Mouse (Mus musculus): ENCODE results near the gene Krt13. TPM values are rescaled to one million over a fixed set of nuclear protein-coding genes. Genes with fewer than 3 reads are reported as not detected.

The Krt13 gene
- not detected for total RNA-seq (2018; cell fraction: chromatin; rRNA removed)
- total RNA-seq (2018; cell fraction: cytosol; rRNA removed), result not detected
- not detected for total RNA-seq (2018; cell fraction: nucleus; rRNA removed)
- polyA plus RNA-seq (2018), result not detected in 3 replicates

DNA sequence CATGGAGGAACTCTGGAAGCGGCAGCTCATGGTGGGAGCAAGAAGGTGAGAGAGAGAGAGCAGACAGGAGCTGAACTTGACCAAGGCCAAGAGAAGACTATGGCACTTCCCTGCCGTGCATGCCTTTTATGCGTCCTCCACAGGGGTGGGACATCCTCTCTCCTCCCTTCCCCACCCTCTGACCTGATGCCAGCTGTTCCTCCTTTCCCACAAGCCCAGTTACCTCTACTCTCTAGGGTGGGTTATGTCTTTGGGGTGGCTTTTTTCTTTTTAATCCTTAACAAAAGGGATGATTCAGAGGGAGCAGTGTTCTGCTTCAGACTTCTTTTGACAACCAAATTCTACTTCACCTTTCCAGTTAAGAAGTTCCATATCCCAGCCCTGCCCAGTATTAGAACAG, at the start of gene Krt13:
Gene Krt13 (minus strand): TSS at position 101 of the 400 bp plus-strand sequence.
- Histone ChIP-seq H3K27ac (no peak within 1 kb of the TSS), H3K36me3 (ENCODE audit: inconsistent target) (no peaks in the 10 kb centered on the region), H3K4me3 (ENCODE audit: inconsistent target) (no peak within 1 kb of the TSS), H3K79me2 (ENCODE audit: inconsistent target) (no peaks in the 10 kb centered on the region)
- WGBS (ENCODE audit: missing documents), result 78% methylated on average over 3 of the region's 3 CpGs

DNA sequence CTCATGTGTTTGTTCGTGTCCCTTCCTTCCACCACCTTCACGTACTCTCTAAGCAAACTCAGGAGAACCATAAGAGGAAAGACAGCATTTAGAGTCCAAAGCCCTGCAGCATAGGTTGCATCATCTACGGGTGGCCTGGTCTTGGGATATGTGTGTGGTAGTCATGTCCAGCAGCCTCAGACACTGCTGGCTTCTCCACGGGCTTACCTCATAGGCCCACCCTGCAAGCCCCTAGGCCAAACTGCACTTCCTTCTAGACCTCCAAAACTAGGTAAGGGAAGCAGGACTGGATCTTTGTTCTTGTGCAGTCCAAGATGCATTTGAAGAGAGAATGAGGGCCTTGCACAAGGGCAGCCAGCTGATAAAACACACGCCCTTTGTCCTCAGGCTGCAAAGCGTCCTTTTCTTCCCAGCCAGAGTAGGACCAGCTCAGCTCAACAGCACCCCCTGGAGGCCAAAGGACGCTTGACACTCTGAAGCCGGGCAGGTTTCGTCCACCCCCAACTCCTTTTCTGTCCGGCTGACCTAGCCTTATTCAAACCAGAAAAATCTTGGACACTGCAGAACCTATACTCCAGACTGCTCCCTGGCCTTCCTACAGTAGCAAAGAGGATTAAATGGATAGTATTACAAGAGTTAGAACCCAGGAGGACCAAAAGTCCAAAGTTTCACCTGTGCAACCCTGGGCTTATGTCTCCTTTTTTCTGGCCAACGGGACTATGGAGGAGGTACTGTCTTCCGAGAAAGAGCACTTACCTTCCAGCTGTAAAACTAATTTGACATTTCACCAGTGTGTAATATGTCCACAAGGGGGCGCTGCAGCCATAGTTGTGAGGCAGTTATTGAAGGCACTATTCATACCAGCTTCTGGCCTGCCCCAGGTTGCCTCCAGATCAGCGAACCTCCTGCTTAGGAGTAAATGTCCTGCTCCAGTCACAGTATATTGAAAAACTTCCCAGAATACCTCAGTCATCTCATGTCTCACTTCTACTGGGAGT, 47.7 kb upstream of the Krt13 start:
- H3K36me3 ChIP-seq (ENCODE audit: inconsistent target), result no peaks in the 10 kb centered on the region
- no peaks in the 10 kb centered on the region for H3K79me2 ChIP-seq (ENCODE audit: inconsistent target)
- H3K27ac ChIP-seq, result no peak overlapping the region
- H3K4me3 ChIP-seq (ENCODE audit: inconsistent target), result no peak overlapping the region
- WGBS (ENCODE audit: missing documents), result 38% methylated on average over 14 of the region's 14 CpGs

DNA sequence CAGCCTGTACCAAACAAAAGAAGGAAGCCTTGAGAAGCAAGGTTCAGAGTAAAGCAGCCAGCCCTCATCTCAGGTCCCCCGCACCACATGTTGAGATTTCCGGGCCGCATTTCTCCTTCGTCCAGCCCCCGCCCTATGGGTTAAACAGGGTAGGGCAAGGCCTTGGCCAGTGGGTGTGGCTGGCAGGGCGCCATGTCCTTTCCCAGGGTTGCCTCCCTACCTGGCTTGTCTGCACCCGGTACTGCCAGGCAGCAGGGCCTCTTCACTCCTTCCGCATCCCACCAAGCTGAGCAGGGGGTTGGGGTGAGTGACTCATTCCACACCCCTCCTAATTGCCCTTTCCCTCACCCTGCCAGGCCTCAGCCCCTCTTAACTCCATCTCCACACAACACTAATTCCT, 46.7 kb upstream of the Krt13 start:
- H3K36me3 ChIP-seq (ENCODE audit: inconsistent target), result no peaks in the 10 kb centered on the region
- H3K27ac ChIP-seq, result no peak overlapping the region
- no peaks in the 10 kb centered on the region for H3K79me2 ChIP-seq (ENCODE audit: inconsistent target)
- 83% methylated on average over 8 of the region's 8 CpGs for WGBS (ENCODE audit: missing documents)
- H3K4me3 ChIP-seq (ENCODE audit: inconsistent target), result no peak overlapping the region

DNA sequence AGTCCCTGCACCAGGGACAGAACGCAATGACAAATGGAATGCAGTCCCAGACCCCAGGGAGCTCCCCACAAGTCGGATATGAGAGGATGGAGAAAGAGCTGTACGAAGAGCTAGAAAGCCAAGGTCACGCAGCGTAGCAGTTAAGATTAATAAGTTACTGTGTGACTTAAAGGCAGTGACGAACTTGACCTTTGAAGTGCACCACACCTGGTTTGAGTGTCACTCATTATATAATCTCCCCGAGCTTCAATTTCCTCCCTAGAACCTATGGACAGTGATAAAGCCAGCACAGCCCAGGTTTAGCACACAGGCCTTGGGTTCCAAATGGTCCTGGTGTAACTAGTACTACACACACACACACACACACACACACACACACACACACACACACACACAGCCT, 43.0 kb upstream of the Krt13 start:
- H3K79me2 ChIP-seq (ENCODE audit: inconsistent target), result no peaks in the 10 kb centered on the region
- H3K27ac ChIP-seq, result no peak overlapping the region
- H3K4me3 ChIP-seq (ENCODE audit: inconsistent target), result no peak overlapping the region
- no peaks in the 10 kb centered on the region for H3K36me3 ChIP-seq (ENCODE audit: inconsistent target)
- 61% methylated on average over 7 of the region's 7 CpGs for WGBS (ENCODE audit: missing documents)

DNA sequence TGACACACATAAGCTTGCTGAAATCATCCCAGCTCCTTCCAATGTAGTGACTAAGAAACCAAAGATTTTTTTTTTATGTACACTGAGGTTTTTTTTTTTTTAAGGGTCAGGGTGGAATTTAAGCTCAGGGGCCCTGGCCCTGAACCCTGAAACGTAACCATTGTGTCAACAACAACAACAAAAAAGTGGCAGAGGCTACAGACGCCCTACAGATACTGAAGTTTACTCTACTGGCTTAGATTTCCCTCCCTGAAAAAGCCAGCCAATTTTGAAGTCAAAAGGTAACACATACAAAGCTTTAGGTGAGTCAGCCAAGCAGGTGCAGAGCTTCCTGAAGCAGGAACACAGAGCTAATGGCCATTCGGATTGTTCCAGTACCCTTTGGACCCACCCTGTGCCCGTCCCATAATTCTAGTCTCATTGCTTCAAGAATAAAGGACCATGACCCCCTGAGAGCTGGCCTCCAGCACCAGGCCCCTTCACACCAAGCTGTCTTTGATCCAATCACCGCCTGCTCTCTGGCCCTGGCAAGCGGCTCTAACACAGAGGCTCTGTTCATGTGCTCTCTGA, 36.6 kb upstream of the Krt13 start:
- no peaks in the 10 kb centered on the region for H3K79me2 ChIP-seq (ENCODE audit: inconsistent target)
- 86% methylated on average over 6 of the region's 6 CpGs for WGBS (ENCODE audit: missing documents)
- no peak overlapping the region for H3K27ac ChIP-seq
- no peaks in the 10 kb centered on the region for H3K36me3 ChIP-seq (ENCODE audit: inconsistent target)
- no peak overlapping the region for H3K4me3 ChIP-seq (ENCODE audit: inconsistent target)

DNA sequence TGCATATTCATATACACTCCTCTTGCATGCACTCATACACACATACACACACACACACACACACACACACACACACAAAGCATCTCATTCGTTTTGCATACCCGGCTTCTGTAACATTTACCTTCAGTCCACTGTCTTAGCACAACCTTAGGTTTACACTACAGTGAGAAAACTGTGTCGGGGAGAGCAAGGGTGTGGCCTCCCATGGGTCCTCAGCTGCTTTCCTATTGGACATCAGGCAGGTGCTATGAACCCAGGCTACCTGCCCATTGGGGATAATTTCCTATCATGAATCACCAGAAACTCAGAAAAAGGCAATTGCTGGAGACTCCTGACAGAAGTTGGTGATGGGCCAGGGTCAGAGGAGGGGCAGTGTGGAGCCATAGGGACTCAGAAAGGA, 36.0 kb upstream of the Krt13 start:
- Histone ChIP-seq H3K27ac (no peak overlapping the region), H3K79me2 (ENCODE audit: inconsistent target) (no peaks in the 10 kb centered on the region), H3K36me3 (ENCODE audit: inconsistent target) (no peaks in the 10 kb centered on the region), H3K4me3 (ENCODE audit: inconsistent target) (no peak overlapping the region)
- WGBS (ENCODE audit: missing documents), result 90% methylated on average over 3 of the region's 3 CpGs

DNA sequence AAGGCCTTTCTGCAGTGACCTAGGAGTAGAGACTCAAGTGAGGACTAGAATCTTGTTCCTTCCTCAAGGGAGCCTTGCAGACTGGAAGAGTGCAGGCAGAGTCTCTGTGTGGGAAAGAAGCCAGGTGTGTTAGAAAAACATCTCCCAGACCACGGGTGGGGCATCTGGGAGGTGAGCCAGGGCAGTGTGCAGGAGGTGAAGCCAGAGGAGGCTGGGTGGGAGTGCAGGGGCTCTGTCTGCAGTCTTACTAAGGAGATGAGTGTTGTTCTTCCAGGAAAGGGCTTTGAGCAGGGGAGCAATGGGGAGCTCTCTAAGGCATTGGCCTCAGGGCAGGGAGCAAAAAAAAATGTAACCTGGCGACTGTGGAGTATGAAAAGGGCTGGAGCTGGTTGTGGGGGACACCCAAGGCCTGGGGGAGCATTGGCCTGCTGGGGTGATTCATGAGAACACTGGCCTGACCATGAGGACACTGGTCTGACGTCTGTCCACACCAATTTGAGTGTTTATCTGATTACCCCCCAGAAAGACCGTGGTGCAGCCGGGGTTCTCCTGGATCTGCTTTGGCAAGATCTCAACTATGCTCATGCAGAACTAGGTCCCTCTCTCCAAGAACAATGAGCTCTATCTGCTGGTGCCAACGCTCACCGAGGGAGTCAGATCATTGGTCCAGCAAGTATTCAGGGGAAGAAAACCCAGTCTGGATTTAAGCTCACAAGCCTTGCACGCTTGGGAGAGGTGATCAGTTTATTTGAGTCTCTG, 34.3 kb upstream of the Krt13 start:
- no peaks in the 10 kb centered on the region for H3K36me3 ChIP-seq (ENCODE audit: inconsistent target)
- H3K79me2 ChIP-seq (ENCODE audit: inconsistent target), result no peaks in the 10 kb centered on the region
- WGBS (ENCODE audit: missing documents), result 86% methylated on average over 8 of the region's 8 CpGs
- H3K27ac ChIP-seq, result no peak overlapping the region
- no peak overlapping the region for H3K4me3 ChIP-seq (ENCODE audit: inconsistent target)

DNA sequence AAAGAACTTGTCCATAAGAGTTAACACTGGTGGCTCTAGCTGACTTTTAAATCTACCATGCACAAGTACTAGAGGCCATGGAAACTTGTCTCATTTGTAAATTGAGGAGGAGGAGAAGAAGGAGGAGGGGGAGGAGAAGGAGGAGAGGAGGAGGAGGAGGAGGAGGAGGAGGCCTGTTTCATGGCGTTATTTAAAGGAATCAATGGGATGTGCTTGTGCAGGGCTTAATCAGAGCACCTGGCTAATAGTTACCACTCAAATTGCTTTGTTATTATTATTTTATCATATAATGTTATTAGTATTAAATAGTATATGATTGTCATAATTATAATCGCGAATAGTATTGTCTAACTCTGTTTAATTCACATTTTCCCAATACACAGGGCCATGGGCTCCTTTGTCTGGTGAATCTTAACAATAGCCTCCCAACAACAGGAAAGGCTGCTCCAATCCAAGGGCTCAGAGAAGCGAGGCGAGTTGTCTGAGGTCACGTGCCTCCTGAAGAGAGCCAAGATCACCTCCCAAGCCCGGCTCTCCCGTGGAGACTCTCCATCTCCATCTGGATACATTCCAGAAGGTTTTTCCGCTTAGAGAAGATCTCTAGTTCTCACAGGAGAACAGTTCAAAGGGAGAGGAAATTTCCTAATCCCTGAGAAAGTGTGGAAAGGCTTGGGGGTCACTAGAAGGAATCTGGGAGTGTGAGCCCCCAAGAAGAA, 27.4 kb upstream of the Krt13 start, which contains the start of gene Krt19:
Gene Krt19 (minus strand): TSS at position 51 of the 716 bp plus-strand sequence.
- H3K27ac ChIP-seq, result no peak within 1 kb of the TSS
- no peak within 1 kb of the TSS for H3K4me3 ChIP-seq (ENCODE audit: inconsistent target)
- WGBS (ENCODE audit: missing documents), result 70% methylated on average over 9 of the region's 9 CpGs
- H3K36me3 ChIP-seq (ENCODE audit: inconsistent target), result no peaks in the 10 kb centered on the region
- no peaks in the 10 kb centered on the region for H3K79me2 ChIP-seq (ENCODE audit: inconsistent target)

DNA sequence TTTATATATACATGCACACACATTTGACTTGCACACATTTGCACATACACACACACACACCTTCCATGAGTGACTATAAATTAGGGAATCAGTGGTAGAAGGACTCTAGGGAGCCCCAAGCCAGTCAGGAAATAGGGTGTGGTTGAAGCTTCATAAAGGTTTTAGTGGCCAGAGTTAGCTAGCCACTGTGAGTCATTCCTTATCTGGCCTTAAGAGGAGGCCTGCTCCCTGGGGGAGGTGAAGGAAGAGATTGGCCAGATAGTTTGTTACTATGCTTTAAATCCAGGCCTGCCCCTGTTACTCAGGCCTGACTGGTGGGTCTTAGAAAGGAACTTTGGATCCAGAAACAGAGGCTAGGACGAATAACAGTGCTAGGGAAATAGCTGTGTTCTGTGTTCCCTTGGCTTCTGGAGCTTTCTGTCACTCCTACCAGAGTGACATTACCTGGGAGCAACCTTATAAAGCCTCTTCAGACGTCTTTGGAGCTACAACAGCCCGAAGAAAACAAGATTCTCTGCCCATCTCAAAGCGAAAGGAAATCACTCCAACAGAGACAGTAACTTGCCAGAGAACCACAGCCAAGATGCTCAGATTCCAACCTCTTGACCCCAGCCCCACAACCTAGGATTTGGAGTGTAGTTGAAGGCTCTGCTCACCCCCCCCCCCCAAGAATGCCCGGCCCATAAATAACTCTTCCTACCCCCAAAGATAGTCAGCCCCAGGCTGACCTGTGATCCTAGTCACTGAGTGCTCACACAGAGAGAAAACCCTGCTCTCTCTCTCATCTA, 26.4 kb upstream of the Krt13 start:
- 71% methylated on average over 5 of the region's 5 CpGs for WGBS (ENCODE audit: missing documents)

DNA sequence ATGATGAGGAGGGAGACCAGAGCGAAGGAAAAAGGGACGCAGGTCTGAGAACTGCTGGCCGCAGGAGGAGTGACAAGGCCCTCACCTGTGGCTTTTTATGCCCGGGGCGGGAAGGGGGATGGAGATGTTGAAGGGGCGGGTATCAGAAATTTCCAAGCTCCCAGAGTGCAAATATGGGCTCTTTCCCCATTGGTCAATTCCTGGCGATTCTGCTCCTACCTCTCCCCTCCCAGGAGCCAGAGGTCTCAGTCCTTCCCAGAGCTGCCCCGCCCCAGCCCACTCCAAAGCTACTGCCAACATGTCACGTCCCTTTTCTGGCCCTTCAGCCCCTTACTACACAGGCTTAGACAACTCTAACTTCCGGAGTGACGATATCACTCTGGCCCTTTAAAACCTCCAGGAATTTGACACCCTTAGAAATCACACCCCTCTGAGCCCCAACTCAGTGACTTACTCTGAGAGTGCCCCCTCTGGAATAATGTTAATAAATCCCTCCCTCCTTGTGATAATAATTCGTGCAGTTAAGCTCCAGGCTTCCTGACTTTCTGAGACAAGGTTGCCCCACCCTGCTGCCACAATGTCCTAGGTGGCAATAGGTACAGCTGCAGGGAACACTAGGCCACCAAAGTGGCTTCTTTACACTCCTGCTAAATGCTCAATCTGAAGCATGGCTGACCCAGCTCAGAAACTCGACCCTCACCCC, 24.6 kb upstream of the Krt13 start:
- no peak overlapping the region for H3K27ac ChIP-seq
- no peaks in the 10 kb centered on the region for H3K36me3 ChIP-seq (ENCODE audit: inconsistent target)
- H3K4me3 ChIP-seq (ENCODE audit: inconsistent target), result no peak overlapping the region
- WGBS (ENCODE audit: missing documents), result 7% methylated on average over 13 of the region's 13 CpGs
- H3K79me2 ChIP-seq (ENCODE audit: inconsistent target), result no peaks in the 10 kb centered on the region

More for the DNA sequence above, 26.4 kb upstream of the Krt13 start:
- Histone ChIP-seq H3K27ac (no peak overlapping the region), H3K4me3 (ENCODE audit: inconsistent target) (no peak overlapping the region), H3K36me3 (ENCODE audit: inconsistent target) (no peaks in the 10 kb centered on the region), H3K79me2 (ENCODE audit: inconsistent target) (no peaks in the 10 kb centered on the region)

DNA sequence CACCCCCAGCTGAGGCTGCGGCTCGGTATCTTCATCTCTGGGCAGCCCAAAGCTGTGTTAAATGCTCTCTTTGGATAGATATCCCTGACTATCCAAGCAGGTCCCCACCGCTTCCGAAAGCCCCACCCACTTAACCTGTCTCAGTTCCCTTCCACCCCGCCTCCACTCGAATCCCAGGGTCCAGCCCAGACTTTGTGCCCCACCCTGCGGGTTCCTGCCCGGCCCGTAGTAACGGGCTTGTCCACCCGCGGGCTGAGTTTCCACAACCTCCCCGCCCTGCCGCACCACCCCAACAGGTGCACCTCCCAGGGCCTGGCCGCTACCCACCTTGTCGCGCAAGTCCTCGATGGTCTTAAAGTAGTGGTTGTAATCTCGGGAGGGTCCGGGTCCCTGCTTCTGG, 23.7 kb upstream of the Krt13 start:
- H3K27ac ChIP-seq, result no peak overlapping the region
- WGBS (ENCODE audit: missing documents), result 6% methylated on average over 20 of the region's 20 CpGs
- no peaks in the 10 kb centered on the region for H3K79me2 ChIP-seq (ENCODE audit: inconsistent target)
- H3K36me3 ChIP-seq (ENCODE audit: inconsistent target), result no peaks in the 10 kb centered on the region
- no peak overlapping the region for H3K4me3 ChIP-seq (ENCODE audit: inconsistent target)

DNA sequence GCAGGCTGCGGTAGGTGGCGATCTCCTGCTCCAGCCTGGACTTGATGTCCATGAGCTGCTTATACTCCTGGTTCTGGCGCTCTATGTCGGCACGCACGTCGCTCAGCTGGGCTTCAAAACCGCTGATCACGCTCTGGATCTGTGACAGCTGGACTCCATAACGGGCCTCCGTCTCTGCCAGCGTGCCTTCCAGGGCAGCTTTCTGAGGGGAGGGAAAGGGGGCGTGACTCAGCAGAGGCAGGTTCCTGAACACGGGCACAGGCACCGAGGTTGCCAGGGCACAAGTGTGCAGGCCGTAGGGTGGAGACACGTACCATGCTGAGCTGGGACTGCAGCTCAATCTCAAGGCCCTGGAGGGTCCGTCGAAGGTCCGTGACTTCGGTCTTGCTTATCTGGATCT, 19.6 kb upstream of the Krt13 start:
- Histone ChIP-seq H3K79me2 (ENCODE audit: inconsistent target) (no peaks in the 10 kb centered on the region), H3K27ac (no peak overlapping the region), H3K36me3 (ENCODE audit: inconsistent target) (no peaks in the 10 kb centered on the region), H3K4me3 (ENCODE audit: inconsistent target) (no peak overlapping the region)
- WGBS (ENCODE audit: missing documents), result 90% methylated on average over 19 of the region's 21 CpGs

DNA sequence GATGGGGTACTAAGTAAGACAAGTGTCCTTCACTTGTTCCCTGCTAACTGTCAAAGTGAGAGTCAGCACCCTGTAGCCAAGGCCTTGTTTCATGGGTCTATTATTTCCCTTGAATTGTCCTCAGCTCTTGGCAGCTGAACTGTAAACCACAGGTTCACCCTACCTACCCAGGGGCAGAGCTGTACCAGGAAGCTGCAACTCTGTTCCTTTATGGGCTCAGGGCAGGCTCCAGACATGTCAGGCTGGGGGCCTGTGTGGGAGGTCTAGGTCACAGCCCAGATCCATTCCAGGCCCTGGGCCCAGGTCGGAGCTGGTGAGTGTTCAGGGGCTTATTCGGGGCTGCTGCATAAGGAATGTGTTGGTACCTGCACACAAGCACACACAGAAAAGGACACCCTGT, 18.0 kb upstream of the Krt13 start:
- H3K36me3 ChIP-seq (ENCODE audit: inconsistent target), result no peaks in the 10 kb centered on the region
- 80% methylated on average over 2 of the region's 2 CpGs for WGBS (ENCODE audit: missing documents)
- H3K79me2 ChIP-seq (ENCODE audit: inconsistent target), result no peaks in the 10 kb centered on the region
- no peak overlapping the region for H3K27ac ChIP-seq
- no peak overlapping the region for H3K4me3 ChIP-seq (ENCODE audit: inconsistent target)
